Mouse (Mus musculus) neural tube, embryonic 11.5 days (tissue): ENCODE results near the gene Slc5a10. TPM values are rescaled to one million over a fixed set of nuclear protein-coding genes. Genes with fewer than 3 reads are reported as not detected.
"Not testable (repeated sequence)": the region's sequence is repeated elsewhere in the genome, so short reads cannot be mapped to it uniquely, and the experiment has no call there.

Experiments used
- ATAC-seq: fragments of 200-750 bp; cut with Nextera tagmentation; 2 replicates; pipeline ENCODE4 v1.8.0; 2017; ENCODE audit warnings: moderate number of reproducible peaks, mild to moderate bottlenecking, moderate TSS enrichment, moderate library complexity; ENCODE audit not compliant: insufficient read depth, low FRiP score, low TSS enrichment
- DNase-seq: peaks from one replicate; pipeline ENCODE4 v3.0.0-alpha.2; 2015; ENCODE audit warnings: low spot score
- H3K27ac ChIP-seq: fragments of 300-500 bp; sonication (generic); 2 replicates; pipeline ENCODE4 v1.5.1; 2014; ENCODE audit warnings: low read depth, mild to moderate bottlenecking, low read length
- H3K27me3 ChIP-seq: fragments of 300-500 bp; sonication (generic); 2 replicates; pipeline ENCODE4 v1.6.1; 2014; ENCODE audit warnings: mild to moderate bottlenecking, low read length, mixed read lengths; ENCODE audit not compliant: control insufficient read depth, insufficient read depth
- H3K36me3 ChIP-seq: fragments of 300-500 bp; sonication (generic); 2 replicates; pipeline ENCODE4 v1.6.1; 2014; ENCODE audit warnings: mild to moderate bottlenecking, low read length, moderate library complexity, mixed read lengths; ENCODE audit not compliant: control insufficient read depth, insufficient read depth
- H3K4me1 ChIP-seq: fragments of 300-500 bp; sonication (generic); 2 replicates; pipeline ENCODE4 v1.6.1; 2014; ENCODE audit warnings: low read length, mixed read lengths; ENCODE audit not compliant: control insufficient read depth, insufficient read depth
- H3K4me2 ChIP-seq: fragments of 300-500 bp; sonication (generic); 2 replicates; pipeline ENCODE4 v1.6.1; 2014; ENCODE audit warnings: low read depth, mild to moderate bottlenecking, moderate library complexity
- H3K4me3 ChIP-seq: fragments of 300-500 bp; sonication (generic); 2 replicates; pipeline ENCODE4 v1.5.1; 2014; ENCODE audit warnings: low read depth, low read length
- H3K9ac ChIP-seq: fragments of 300-500 bp; sonication (generic); 2 replicates; pipeline ENCODE4 v1.6.1; 2014; ENCODE audit warnings: mild to moderate bottlenecking, low read length
- H3K9me3 ChIP-seq: fragments of 300-500 bp; sonication (generic); 2 replicates; pipeline ENCODE4 v1.6.1; 2016; ENCODE audit warnings: low read length; ENCODE audit not compliant: control insufficient read depth
- WGBS: fragments of 180-500 bp; shearing (Covaris S2); extraction: QIAGEN DNeasy Blood & Tissue Kit; methylation state at CpG from one replicate; pipeline ENCODE4 v1.1.7; 2014; 5-methylcytosine and 5-hydroxymethylcytosine counted together
- polyA plus RNA-seq: library from polyadenylated mRNA; unstranded; fragments of >200 nt; fragmentation: Nextera tagmentation; extraction: Ambion mirVana; gene quantifications from 2 replicates; pipeline ENCODE4 v1.2.1, GENCODE M21; 2014

Slc5a10 gene
- polyA plus RNA-seq, 1 experiment from 2014 or later = not detected

DNA sequence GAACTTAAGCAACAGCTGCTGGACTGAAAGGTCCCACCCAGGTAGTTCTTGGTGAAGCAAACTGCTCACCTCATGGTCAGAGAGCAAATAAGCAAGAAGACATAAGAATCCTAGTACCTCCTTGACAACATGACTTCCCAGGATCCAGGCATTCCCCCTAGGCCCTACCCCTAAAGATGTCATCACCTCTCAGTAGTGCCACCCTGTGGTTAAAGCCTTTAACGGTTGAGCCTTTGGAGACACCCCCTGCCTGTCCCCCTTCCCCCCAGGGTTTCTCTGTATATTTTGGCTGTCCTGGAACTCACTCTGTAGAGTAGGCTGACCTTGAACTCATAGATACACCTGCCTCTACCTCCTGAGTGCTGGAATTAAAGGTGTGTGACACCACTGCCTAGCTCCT lies 83.2 kb downstream of the Slc5a10 start:
- H3K36me3 ChIP-seq = no peaks in the 10 kb centered on the region
- H3K4me1 ChIP-seq = no peaks in the 10 kb centered on the region
- no peak for DNase-seq
- ATAC-seq = no peak
- no peaks in the 10 kb centered on the region; the same call in 1 of the 2 replicates for H3K9me3 ChIP-seq
- H3K27ac ChIP-seq = no peak overlapping the region
- H3K4me3 ChIP-seq = no peak overlapping the region
- H3K27me3 ChIP-seq = no peaks in the 10 kb centered on the region
- H3K9ac ChIP-seq = no peak overlapping the region
- H3K4me2 ChIP-seq = no peak overlapping the region
- WGBS = 50% methylated on average over 1 of the region's 1 CpGs

- ATAC-seq, H3K4me1 ChIP-seq, H3K4me3 ChIP-seq, H3K9ac ChIP-seq, H3K9me3 ChIP-seq, H3K36me3 ChIP-seq, H3K27ac ChIP-seq, DNase-seq, H3K4me2 ChIP-seq, H3K27me3 ChIP-seq: not testable (repeated sequence)
- whole genome bisulfite sequencing = 95% methylated on average over 3 of the region's 4 CpGs
Measured at GRCm38 (mm10) chr11:61636309-61636708, 84.3 kb downstream of the Slc5a10 start.

DNA sequence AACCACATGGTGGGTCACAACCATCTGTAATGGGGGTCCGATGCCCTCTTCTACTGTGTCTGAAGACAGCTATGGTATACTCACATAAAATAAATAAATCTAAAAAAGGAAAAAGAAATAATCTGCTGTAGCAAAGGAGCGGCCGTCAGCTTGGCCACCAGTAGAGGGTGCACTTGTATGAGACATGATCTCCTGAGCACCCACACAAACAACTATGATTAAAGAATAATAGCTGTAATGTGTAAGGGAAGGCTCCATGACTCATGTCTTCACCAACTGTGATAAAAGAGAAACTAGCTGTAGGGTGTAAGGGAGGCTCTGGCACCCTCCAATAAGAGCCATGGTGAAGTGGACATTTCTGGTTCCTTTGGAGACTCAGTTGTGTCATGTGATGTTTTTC lies 91.0 kb downstream of the Slc5a10 start:
- DNase-seq = no peak
- no peak overlapping the region for H3K9ac ChIP-seq
- no peak overlapping the region for H3K4me3 ChIP-seq
- no peaks in the 10 kb centered on the region for H3K27me3 ChIP-seq
- no peak overlapping the region for H3K4me2 ChIP-seq
- H3K36me3 ChIP-seq = no peaks in the 10 kb centered on the region
- H3K27ac ChIP-seq = no peak overlapping the region
- no peaks in the 10 kb centered on the region for H3K4me1 ChIP-seq
- WGBS = 76% methylated on average over 3 of the region's 3 CpGs
- H3K9me3 ChIP-seq = no peaks in the 10 kb centered on the region
- ATAC-seq = no peak

DNA sequence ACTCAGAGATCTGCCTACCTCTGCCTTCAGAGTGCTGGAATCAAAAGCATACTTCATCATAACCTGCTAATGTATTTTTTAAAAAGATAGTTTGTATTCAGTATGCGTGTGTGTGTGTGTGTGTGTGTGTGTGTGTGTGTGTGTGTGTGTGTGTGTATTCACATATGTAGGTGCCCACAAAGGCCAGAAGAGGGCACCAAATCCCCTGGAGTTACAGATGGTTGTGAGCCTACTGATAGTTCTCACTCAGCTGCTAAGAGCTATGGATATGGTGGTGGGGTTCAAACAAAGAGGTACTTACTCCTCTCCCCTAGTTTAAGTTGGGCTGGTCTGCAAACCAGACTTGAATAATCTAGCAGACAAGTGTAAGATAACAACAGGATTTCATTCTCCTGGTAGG lies 94.1 kb downstream of the Slc5a10 start:
- DNase-seq = no peak
- H3K9me3 ChIP-seq = no peaks in the 10 kb centered on the region
- no peaks in the 10 kb centered on the region for H3K27me3 ChIP-seq
- no peaks in the 10 kb centered on the region for H3K36me3 ChIP-seq
- 83% methylated on average over 1 of the region's 1 CpGs for WGBS
- H3K4me1 ChIP-seq = no peaks in the 10 kb centered on the region
- no peak overlapping the region for H3K4me3 ChIP-seq
- H3K9ac ChIP-seq = no peak overlapping the region
- ATAC-seq = no peak
- no peak overlapping the region for H3K27ac ChIP-seq
- H3K4me2 ChIP-seq = no peak overlapping the region

DNA sequence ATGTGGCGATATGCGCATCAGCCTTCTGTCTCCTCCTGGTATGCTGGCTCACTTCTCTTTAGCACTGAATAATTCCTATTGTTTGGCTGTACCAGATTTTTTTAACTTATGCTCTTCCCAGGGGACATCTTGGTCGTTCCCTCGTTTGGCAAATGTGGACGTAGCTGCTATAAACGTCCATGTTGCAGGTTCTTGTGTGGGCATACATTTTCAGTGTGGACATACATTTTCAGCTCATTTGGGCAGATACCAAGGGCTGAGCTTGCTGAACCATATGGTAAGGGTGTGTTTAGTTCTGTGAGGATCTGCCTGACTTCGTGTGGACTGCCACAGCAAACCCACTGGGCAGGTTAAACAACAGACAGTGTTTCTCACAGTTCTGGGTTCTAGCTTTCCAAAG lies 95.5 kb downstream of the Slc5a10 start:
- WGBS = 80% methylated on average over 7 of the region's 7 CpGs
- no peaks in the 10 kb centered on the region for H3K27me3 ChIP-seq
- H3K4me3 ChIP-seq = no peak overlapping the region
- H3K9me3 ChIP-seq = no peaks in the 10 kb centered on the region
- no peak overlapping the region for H3K9ac ChIP-seq
- ATAC-seq (no peak), DNase-seq (no peak)
- H3K4me2 ChIP-seq = no peak overlapping the region
- no peak overlapping the region for H3K27ac ChIP-seq
- H3K4me1 ChIP-seq = no peaks in the 10 kb centered on the region
- H3K36me3 ChIP-seq = no peaks in the 10 kb centered on the region

Other genes starting within 250 kb of the Slc5a10 start
- gene Mfap4, start 235.4 kb downstream of the Slc5a10 start, polyA plus RNA-seq = 119 and 127 TPM in 2 replicates
- gene Mapk7, start 226.4 kb downstream of the Slc5a10 start, polyA plus RNA-seq = 70.1 and 76.7 TPM in 2 replicates
- 40.5 and 45.8 TPM in 2 replicates for gene B9d1, start 215.7 kb downstream of the Slc5a10 start, polyA plus RNA-seq
- gene Epn2, start 141.1 kb downstream of the Slc5a10 start, polyA plus RNA-seq = 31.4 and 35.0 TPM in 2 replicates
- gene Grap, start 67.6 kb downstream of the Slc5a10 start, polyA plus RNA-seq = 6.6 and 8.5 TPM in 2 replicates
- gene Fam83g, start 36.7 kb downstream of the Slc5a10 start, polyA plus RNA-seq = 0.49 and 0.78 TPM in 2 replicates
- gene Prpsap2, start 41.3 kb upstream of the Slc5a10 start, polyA plus RNA-seq = 35.3 and 36.1 TPM in 2 replicates
- 32.5 and 37.5 TPM in 2 replicates for gene Ulk2, start 134.2 kb upstream of the Slc5a10 start, polyA plus RNA-seq
- 16.1 and 17.7 TPM in 2 replicates for gene Akap10, start 209.4 kb upstream of the Slc5a10 start, polyA plus RNA-seq
- gene Specc1, start 235.9 kb upstream of the Slc5a10 start, polyA plus RNA-seq = 12.0 and 15.4 TPM in 2 replicates